Mouse (Mus musculus) limb, embryonic 11.5 days (tissue): ENCODE data around the gene Mon1a. TPM values are rescaled to one million over a fixed set of nuclear protein-coding genes. Genes with fewer than 3 reads are reported as not detected.

Source experiments
- ATAC-seq: fragments of 200-750 bp; cut with Nextera tagmentation; 2 replicates; pipeline ENCODE4 v1.8.0; 2017; ENCODE audit warnings: low read depth; ENCODE audit not compliant: insufficient number of reproducible peaks, low FRiP score, low TSS enrichment
- DNase-seq: peaks from one replicate; pipeline ENCODE4 v3.0.0-alpha.2; 2015; ENCODE audit warnings: low spot score
- H3K27ac ChIP-seq: fragments of 300-500 bp; sonication (generic); replicated peaks from 2 replicates; pipeline ENCODE4 v1.5.1; 2014; ENCODE audit warnings: low read depth, mild to moderate bottlenecking, low read length
- H3K27me3 ChIP-seq: fragments of 300-500 bp; sonication (generic); 2 replicates; pipeline ENCODE4 v1.6.1; 2014; ENCODE audit warnings: mild to moderate bottlenecking, low read length, mixed read lengths; ENCODE audit not compliant: control insufficient read depth, insufficient read depth
- H3K36me3 ChIP-seq: fragments of 300-500 bp; sonication (generic); 2 replicates; pipeline ENCODE4 v1.6.1; 2014; ENCODE audit warnings: mild to moderate bottlenecking, low read length, moderate library complexity, mixed read lengths; ENCODE audit not compliant: control insufficient read depth, insufficient read depth
- H3K4me1 ChIP-seq: fragments of 300-500 bp; sonication (generic); 2 replicates; pipeline ENCODE4 v1.6.1; 2014; ENCODE audit warnings: low read length, mixed read lengths; ENCODE audit not compliant: control insufficient read depth, insufficient read depth
- H3K4me2 ChIP-seq: fragments of 300-500 bp; sonication (generic); 2 replicates; pipeline ENCODE4 v1.6.1; 2014; ENCODE audit warnings: low read depth, mild to moderate bottlenecking, moderate library complexity; ENCODE audit not compliant: severe bottlenecking
- H3K4me3 ChIP-seq: fragments of 300-500 bp; sonication (generic); 2 replicates; pipeline ENCODE4 v1.5.1; 2014; ENCODE audit warnings: low read depth, low read length
- H3K9ac ChIP-seq: fragments of 300-500 bp; sonication (generic); 2 replicates; pipeline ENCODE4 v1.6.1; 2014; ENCODE audit warnings: mild to moderate bottlenecking, low read length
- H3K9me3 ChIP-seq: fragments of 300-500 bp; sonication (generic); 2 replicates; pipeline ENCODE4 v1.6.1; 2016; ENCODE audit warnings: low read length; ENCODE audit not compliant: control insufficient read depth
- WGBS: fragments of 180-500 bp; shearing (Covaris S2); extraction: QIAGEN DNeasy Blood & Tissue Kit; methylation state at CpG from one replicate; pipeline ENCODE4 v1.1.7; 2014; 5-methylcytosine and 5-hydroxymethylcytosine counted together
- polyA plus RNA-seq: library from polyadenylated mRNA; unstranded; fragments of >200 nt; fragmentation: Nextera tagmentation; extraction: Ambion mirVana; gene quantifications from 2 replicates; pipeline ENCODE4 v1.2.1, GENCODE M21; 2014

Gene Mon1a
- polyA plus RNA-seq, 1 experiment from 2014 or later: 12.4 TPM

DNA sequence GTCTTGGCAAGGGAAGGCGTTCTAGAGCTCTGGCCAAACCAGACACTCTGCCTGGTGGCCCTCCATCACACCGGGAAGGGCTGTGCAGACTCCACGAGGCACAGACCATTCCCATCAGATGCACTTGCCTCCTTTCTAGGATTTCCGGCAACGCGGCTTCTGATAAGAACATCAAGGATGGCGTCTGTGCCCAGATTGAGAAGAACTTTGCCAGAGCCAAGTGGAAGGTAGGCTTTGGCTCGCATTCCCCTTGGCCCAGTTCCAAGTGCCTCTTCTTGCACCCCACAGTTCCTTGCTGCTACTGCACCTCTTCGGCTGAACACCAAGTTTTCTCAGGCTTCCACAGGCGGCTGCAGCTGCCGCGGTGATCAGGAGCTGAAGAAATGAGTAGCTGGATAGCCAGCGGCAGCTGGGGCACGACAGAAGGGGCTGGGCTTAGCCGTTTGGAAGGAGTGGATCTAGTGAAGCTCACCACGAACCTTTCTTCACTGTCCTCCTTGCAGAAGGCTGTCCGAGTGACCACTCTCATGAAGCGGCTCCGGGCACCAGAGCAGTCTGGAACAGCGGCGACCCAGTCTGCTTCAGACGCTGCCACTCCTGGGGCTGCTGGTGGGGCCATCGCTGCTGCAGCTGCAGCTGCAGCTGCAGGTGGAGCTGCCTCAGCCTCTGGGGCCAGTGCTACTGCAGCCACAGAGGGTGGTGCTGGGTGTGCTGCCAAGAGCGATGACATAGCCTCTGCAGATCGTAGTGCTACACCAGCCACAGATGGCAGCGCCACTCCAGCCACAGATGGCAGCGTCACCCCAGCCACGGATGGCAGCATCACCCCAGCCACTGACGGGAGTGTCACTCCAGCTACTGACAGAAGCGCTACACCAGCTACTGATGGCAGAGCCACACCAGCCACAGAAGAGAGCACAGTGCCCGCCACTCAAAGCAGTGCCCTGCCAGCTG, 59.6 kb downstream of the Mon1a start:
- Histone ChIP-seq H3K4me1 (peaks cover 2% of the 10 kb centered on the region; the same call in 1 of the 2 replicates), H3K9ac (no peak overlapping the region), H3K4me3 (no peak overlapping the region), H3K4me2 (no peak overlapping the region), H3K27ac (no peak overlapping the region), H3K27me3 (no peaks in the 10 kb centered on the region), H3K36me3 (no peaks in the 10 kb centered on the region), H3K9me3 (no peaks in the 10 kb centered on the region)
- 91% methylated on average over 31 of the region's 31 CpGs for WGBS
- DNase-seq (no peak), ATAC-seq (no peak)

DNA sequence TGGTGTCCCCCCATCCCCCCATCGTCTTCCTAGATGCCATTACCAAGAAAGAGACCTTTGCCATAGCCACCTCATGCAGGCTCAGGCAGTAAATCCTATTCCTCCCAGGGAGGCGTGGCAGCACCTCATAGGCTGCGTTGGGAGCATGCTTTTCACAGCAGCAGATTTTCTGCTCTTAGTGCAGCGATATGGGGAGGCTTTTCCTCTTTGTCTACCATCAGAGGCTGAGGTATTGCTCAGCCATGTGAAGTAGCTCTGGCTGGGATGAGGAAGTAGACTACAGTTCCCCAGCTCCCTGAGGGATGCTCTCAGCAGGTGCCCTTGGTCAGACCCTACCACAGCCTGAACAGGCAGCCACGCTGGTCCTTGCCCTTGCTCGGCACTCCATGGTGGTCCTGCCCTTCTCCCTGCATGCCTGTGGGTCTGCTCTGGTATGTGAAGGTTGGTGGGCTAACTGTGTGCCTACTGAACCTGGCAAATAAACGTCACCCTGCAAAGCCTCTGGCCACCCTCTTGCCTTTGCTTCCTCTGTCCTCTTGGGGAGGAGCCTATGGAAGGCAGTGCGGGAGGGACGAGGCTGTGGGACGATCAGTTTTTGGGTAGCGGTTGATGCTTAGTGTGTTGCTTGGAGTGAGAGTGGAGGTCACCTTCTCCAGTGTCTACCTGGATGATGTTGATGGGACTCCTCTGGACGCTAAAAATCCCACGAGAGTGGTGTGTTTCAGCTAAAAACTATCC, 61.4 kb downstream of the Mon1a start:
- no peak for DNase-seq

DNA sequence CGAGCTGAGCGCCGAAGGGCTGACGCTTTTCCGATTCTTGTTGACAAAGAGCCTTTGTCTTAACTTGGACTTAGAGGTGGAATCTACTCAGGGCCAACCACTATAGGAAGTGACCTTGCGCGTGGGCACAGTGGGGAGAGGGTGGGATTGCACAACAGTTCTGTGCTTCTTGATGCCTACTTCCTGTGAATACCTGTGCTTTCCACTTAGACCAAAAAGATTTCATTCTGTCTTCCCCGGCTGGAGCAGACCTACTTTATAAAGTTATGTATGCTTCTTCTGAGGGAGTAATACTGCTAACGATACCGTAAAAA, 61.9 kb downstream of the Mon1a start, which contains the start of gene Traip:
Gene Traip, plus strand, starts transcription at position 215 of the 314 bp plus-strand sequence.
- Histone ChIP-seq H3K9ac (peak within 1 kb of the TSS; percentile 66), H3K4me2 (peak within 1 kb of the TSS; percentile 72), H3K27me3 (no peaks in the 10 kb centered on the region), H3K4me3 (peak within 1 kb of the TSS; percentile 77), H3K4me1 (peaks cover 2% of the 10 kb centered on the region; the same call in 1 of the 2 replicates), H3K27ac (0 out of 2 replicates have a peak within 1 kb of the TSS, but pooled peaks have one; percentile 30), H3K36me3 (no peaks in the 10 kb centered on the region), H3K9me3 (no peaks in the 10 kb centered on the region)
- ATAC-seq: no peak
- DNase-seq: no peak
- WGBS: 92% methylated on average over 10 of the region's 10 CpGs

More for the DNA sequence above, 61.4 kb downstream of the Mon1a start:
- H3K27ac ChIP-seq: no peak overlapping the region
- no peaks in the 10 kb centered on the region for H3K27me3 ChIP-seq
- H3K4me1 ChIP-seq: peaks cover 2% of the 10 kb centered on the region; the same call in 1 of the 2 replicates
- H3K4me3 ChIP-seq: no peak overlapping the region
- H3K36me3 ChIP-seq: no peaks in the 10 kb centered on the region
- H3K9me3 ChIP-seq: no peaks in the 10 kb centered on the region
- 81% methylated on average over 13 of the region's 13 CpGs for WGBS
- no peak for ATAC-seq
- no peak overlapping the region for H3K4me2 ChIP-seq
- no peak overlapping the region for H3K9ac ChIP-seq

DNA sequence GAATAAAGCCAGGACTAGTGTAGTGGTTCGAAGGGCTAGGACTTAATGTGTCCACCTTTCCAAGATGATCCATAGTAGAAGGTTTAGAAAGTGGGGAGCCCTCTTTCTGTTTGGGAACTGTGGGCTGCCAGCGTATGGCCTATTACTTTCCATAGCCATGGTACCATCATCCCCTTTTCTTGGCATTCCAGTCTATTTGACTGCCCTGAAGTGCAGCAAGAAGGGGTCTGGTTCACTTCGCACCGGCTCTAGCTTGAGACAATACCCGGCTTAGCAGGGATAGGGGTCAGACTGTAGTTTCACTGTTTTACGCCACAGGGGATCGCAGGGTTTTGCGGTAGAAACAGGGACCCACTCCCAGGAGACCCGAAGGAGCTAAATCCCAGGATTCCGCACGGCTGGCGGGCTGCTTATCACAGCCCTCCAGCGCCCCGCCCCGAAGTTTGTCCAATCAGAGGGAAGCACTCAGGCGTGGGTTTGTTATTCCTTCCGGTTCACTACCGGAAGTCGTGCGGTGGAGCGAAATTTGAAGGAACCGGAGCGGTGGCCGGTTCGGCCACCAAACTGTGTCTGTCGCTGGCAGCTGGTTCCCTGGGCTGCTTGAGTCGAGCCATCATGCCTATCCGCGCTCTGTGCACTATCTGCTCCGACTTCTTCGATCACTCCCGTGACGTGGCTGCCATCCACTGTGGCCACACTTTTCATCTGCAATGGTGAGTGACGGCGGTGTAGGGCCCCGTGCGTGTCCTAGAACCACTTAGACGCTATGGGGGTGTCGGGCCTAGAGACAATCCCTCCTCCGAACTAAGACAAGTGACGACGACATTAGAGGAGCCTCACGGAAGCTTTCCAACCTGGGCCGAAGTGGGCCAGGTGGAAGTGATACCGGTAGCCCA, 62.8 kb downstream of the Mon1a start:
- Histone ChIP-seq H3K4me2 (peak overlapping the region; percentile 72), H3K9ac (peak overlapping the region; percentile 66), H3K27me3 (no peaks in the 10 kb centered on the region), H3K4me3 (peak overlapping the region; percentile 77), H3K4me1 (peaks cover 2% of the 10 kb centered on the region; the same call in 1 of the 2 replicates), H3K27ac (0 out of 2 replicates have a peak overlapping the region, but pooled peaks have one; percentile 30), H3K36me3 (no peaks in the 10 kb centered on the region), H3K9me3 (no peaks in the 10 kb centered on the region)
- peak; percentile 78; the same call in 1 of the 2 replicates for ATAC-seq
- DNase-seq: peak; percentile 91
- 17% methylated on average over 45 of the region's 45 CpGs for WGBS

Other genes starting within 250 kb of the Mon1a start
- 3.4 and 4.1 TPM in 2 replicates for gene Slc38a3, start 218.6 kb upstream of the Mon1a start, polyA plus RNA-seq
- 1.7 and 1.8 TPM in 2 replicates for gene Gnat1, start 208.4 kb upstream of the Mon1a start, polyA plus RNA-seq
- gene Sema3f, start 177.7 kb upstream of the Mon1a start, polyA plus RNA-seq: 27.4 and 32.5 TPM in 2 replicates
- 179 and 195 TPM in 2 replicates for gene Rbm5, start 117.2 kb upstream of the Mon1a start, polyA plus RNA-seq
- gene Rbm6, start 14.9 kb upstream of the Mon1a start, polyA plus RNA-seq: 91.1 and 103 TPM in 2 replicates
- gene Mst1r, start 18.7 kb downstream of the Mon1a start, polyA plus RNA-seq: 0.35 and 0.36 TPM in 2 replicates
- gene Actl11, start 40.3 kb downstream of the Mon1a start, polyA plus RNA-seq: not detected in 2 replicates
- 4.4 and 4.6 TPM in 2 replicates for gene Camkv, start 47.5 kb downstream of the Mon1a start, polyA plus RNA-seq
- 40.4 and 41.4 TPM in 2 replicates for gene Traip, start 62.0 kb downstream of the Mon1a start, polyA plus RNA-seq
- gene Uba7, start 87.4 kb downstream of the Mon1a start, polyA plus RNA-seq: 20.1 and 23.4 TPM in 2 replicates
- gene Gm20661, start 94.9 kb downstream of the Mon1a start, polyA plus RNA-seq: 7.3 and 7.9 TPM in 2 replicates
- gene Inka1, start 97.7 kb downstream of the Mon1a start, polyA plus RNA-seq: 165 and 174 TPM in 2 replicates
- gene Cdhr4, start 104.3 kb downstream of the Mon1a start, polyA plus RNA-seq: 16.8 and 19.7 TPM in 2 replicates
- 0.87 and 0.96 TPM in 2 replicates for gene Gm20662, start 108.2 kb downstream of the Mon1a start, polyA plus RNA-seq
- gene Ip6k1, start 114.3 kb downstream of the Mon1a start, polyA plus RNA-seq: 30.5 and 33.0 TPM in 2 replicates
- gene Gmppb, start 161.1 kb downstream of the Mon1a start, polyA plus RNA-seq: 20.6 and 22.0 TPM in 2 replicates
- 1.7 and 1.9 TPM in 2 replicates for gene Amigo3, start 165.0 kb downstream of the Mon1a start, polyA plus RNA-seq
- gene Mst1, start 192.3 kb downstream of the Mon1a start, polyA plus RNA-seq: 0.37 and 1.3 TPM in 2 replicates
- 26.4 and 29.9 TPM in 2 replicates for gene Rnf123, start 195.2 kb downstream of the Mon1a start, polyA plus RNA-seq
- 56.3 and 63.4 TPM in 2 replicates for gene Apeh, start 206.5 kb downstream of the Mon1a start, polyA plus RNA-seq